Mouse (Mus musculus): ENCODE results near the gene Tra2a. TPM values are rescaled to one million over a fixed set of nuclear protein-coding genes. Genes with fewer than 3 reads are reported as not detected.

The Tra2a gene
- polyA plus RNA-seq, 1 experiment from 2014 or later = 60.1 TPM

DNA sequence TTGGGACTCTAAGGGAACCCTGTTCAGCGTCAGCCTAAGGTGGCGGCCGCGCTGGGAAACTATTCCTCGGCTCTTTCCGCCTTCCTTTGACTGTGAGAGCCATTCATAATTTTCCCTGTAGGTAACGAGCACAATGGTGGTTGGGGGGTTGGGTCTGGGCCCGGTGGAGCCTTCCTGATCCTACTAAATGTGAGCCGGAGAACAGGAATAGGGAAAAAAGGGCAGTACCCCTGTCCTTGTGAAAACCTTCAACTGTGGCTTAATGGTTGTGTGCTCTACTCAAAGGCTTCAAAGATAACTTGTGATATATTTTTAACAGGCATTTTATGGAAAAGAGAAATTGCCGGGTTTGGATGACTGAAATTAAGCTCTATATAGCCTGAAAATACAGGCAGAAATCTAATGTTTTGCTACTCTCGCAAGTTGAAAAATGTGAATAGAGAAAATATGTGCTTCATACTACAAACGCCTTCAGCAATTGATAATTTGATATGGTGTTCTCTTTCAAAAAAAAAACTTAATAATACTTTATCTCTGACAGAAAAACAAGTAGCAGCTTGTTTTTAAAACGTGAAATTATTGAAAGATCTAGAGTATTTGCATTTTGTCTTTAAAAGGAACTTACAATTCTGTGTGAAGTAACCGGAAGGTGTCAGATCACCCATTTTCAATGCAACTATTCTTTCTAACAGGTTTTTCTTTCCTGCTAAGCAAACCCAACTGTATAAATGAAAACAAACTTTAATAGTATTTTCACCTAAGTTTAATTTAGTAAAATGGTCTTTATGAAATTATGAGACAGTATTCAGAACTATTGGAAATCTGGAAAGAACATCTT is 47.9 kb downstream of the Tra2a start:
- Histone ChIP-seq H3K27ac (ENCODE audit: low read depth, low read length) (peak overlapping the region; percentile 99), H3K36me3 (ENCODE audit: control insufficient read depth, insufficient read depth, low read length) (no peaks in the 10 kb centered on the region), H3K9ac (ENCODE audit: low read depth, low read length) (peak overlapping the region; percentile 92), H3K4me2 (replicated peaks; ENCODE audit: low read depth, low read length) (peak overlapping the region; percentile 89), H3K4me3 (ENCODE audit: low read length) (peak overlapping the region; percentile 73), H3K9me3 (ENCODE audit: control insufficient read depth, low read length) (no peaks in the 10 kb centered on the region), H3K27me3 (ENCODE audit: control insufficient read depth, insufficient read depth, low read length) (0 out of 2 replicates have a peak, but pooled peaks cover 4% of the 10 kb centered on the region), H3K4me1 (ENCODE audit: control insufficient read depth, insufficient read depth, low read length) (peaks cover 17% of the 10 kb centered on the region)
- ATAC-seq (ENCODE audit: low FRiP score, low TSS enrichment) = peak; percentile 22
- whole genome bisulfite sequencing = 2% methylated on average over 14 of the region's 14 CpGs

DNA sequence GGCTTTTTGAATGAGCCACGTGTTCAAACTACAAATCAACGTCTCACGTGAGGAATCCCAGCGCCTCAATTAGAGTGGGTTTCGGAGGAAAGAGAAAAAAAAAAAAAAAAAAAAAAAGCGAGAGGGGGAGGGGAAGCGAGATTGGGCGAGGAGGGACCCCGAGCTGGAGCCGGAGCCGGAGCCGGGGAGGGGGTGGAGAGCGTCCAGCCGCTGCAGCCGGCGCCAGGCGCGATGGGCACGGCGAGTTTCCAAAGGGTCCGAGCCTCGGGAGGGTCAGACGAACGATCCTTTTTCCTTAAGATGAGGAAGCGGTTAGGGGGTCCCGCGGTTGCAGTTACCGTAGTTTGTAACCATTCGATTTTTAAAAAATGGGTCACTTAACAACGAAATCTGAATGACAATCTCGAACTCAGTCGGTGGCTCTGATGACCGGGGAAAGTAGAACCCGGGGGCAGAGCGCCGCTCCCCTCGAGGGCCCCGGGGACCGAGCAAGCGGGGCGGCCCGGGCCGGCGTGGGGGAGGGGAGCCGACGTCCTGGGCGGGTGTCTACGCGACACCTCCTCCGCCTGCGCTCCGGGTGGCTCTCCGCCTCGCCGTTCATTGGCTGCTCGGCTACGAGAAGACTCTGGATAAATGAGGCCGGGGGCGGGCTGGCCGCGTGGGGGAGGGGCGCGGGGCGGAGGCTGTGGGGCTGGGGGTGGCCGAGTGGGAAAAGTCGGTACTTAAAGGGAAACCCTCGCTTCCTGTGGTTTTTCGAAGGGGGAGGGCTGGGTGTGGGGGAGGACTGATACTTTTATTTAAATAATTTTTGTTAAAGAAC is 48.7 kb downstream of the Tra2a start, which contains the start of gene Igf2bp3:
Gene Igf2bp3 (minus strand): TSS at position 30 of the 820 bp plus-strand sequence.
- 1% methylated on average over 64 of the region's 68 CpGs for WGBS
- peak within 1 kb of the TSS; percentile 99 for H3K27ac ChIP-seq (ENCODE audit: low read depth, low read length)
- peaks cover 24% of the 10 kb centered on the region for H3K4me1 ChIP-seq (ENCODE audit: control insufficient read depth, insufficient read depth, low read length)
- peak within 1 kb of the TSS; percentile 92 for H3K9ac ChIP-seq (ENCODE audit: low read depth, low read length)
- no peaks in the 10 kb centered on the region for H3K36me3 ChIP-seq (ENCODE audit: control insufficient read depth, insufficient read depth, low read length)
- 0 out of 2 replicates have a peak, but pooled peaks cover 4% of the 10 kb centered on the region for H3K27me3 ChIP-seq (ENCODE audit: control insufficient read depth, insufficient read depth, low read length)
- H3K4me2 ChIP-seq (replicated peaks; ENCODE audit: low read depth, low read length) = peak within 1 kb of the TSS; percentile 89
- peak; percentile 83 for ATAC-seq (ENCODE audit: low FRiP score, low TSS enrichment)
- H3K9me3 ChIP-seq (ENCODE audit: control insufficient read depth, low read length) = no peaks in the 10 kb centered on the region
- H3K4me3 ChIP-seq (ENCODE audit: low read length) = peak within 1 kb of the TSS; percentile 73

DNA sequence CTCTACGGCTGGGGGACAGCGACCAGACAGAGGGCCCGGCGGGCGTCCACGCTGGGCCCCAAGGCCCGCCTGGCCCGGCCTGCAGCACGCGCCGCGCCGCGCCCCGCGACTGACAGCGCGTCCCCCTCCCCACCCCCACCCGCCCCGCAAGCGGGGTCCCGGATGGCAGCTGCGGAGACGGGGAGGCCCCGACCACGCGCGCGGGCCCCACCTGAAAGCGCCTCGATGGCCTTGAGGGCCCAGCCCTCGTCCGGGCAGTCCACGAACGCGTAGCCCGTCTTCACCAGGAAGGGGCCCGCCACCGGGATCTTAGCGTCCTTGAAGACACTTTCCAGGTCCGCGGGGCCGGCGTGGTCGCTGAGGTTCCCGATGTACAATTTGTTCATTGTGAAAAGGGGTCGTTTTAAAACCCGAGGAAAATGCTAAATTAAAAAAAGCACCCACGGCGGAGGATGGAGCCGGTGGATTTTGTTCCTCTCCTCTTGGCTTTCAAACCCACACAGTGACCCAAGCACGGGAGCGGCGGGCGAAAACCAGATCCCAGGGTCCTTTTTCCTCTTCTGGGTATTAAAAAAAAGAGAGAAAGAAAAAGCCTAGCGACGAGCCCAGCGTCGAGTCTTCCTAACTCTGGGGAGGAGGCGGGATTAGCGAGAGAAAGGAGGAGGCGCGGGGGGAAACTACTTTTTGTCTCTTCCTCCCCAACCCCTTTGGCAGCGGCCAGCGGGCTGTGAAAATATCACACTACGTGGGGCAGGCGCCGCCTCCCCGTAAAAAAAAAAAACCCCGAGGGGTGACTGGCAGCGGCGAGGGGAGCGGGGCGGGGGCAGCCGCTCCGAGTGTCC is 49.5 kb downstream of the Tra2a start:
- under 1% methylated on average over 68 of the region's 76 CpGs for WGBS
- H3K36me3 ChIP-seq (ENCODE audit: control insufficient read depth, insufficient read depth, low read length) = no peaks in the 10 kb centered on the region
- H3K4me1 ChIP-seq (ENCODE audit: control insufficient read depth, insufficient read depth, low read length) = peaks cover 32% of the 10 kb centered on the region
- H3K27ac ChIP-seq (ENCODE audit: low read depth, low read length) = peak overlapping the region; percentile 99
- H3K4me3 ChIP-seq (ENCODE audit: low read length) = peak overlapping the region; percentile 73
- H3K27me3 ChIP-seq (ENCODE audit: control insufficient read depth, insufficient read depth, low read length) = no peaks in the 10 kb centered on the region
- no peak; the same call in 1 of the 2 replicates for ATAC-seq (ENCODE audit: low FRiP score, low TSS enrichment)
- peak overlapping the region; percentile 89 for H3K4me2 ChIP-seq (replicated peaks; ENCODE audit: low read depth, low read length)
- H3K9ac ChIP-seq (ENCODE audit: low read depth, low read length) = peak overlapping the region; percentile 92
- no peaks in the 10 kb centered on the region for H3K9me3 ChIP-seq (ENCODE audit: control insufficient read depth, low read length)

GRCm38 (mm10) chr6:49213581-49214085 is 50.2 kb downstream of the Tra2a start:
- Histone ChIP-seq H3K27me3 (ENCODE audit: control insufficient read depth, insufficient read depth, low read length) (no peaks in the 10 kb centered on the region), H3K9ac (ENCODE audit: low read depth, low read length) (peak overlapping the region; percentile 92), H3K36me3 (ENCODE audit: control insufficient read depth, insufficient read depth, low read length) (peaks cover 3% of the 10 kb centered on the region; the same call in 1 of the 2 replicates), H3K4me1 (ENCODE audit: control insufficient read depth, insufficient read depth, low read length) (peaks cover 36% of the 10 kb centered on the region), H3K9me3 (ENCODE audit: control insufficient read depth, low read length) (no peaks in the 10 kb centered on the region), H3K4me3 (ENCODE audit: low read length) (peak overlapping the region; percentile 73), H3K4me2 (replicated peaks; ENCODE audit: low read depth, low read length) (peak overlapping the region; percentile 89), H3K27ac (ENCODE audit: low read depth, low read length) (peak overlapping the region; percentile 99)
- under 1% methylated on average over 40 of the region's 50 CpGs for WGBS
- ATAC-seq (ENCODE audit: low FRiP score, low TSS enrichment) = no peak; the same call in 1 of the 2 replicates

DNA sequence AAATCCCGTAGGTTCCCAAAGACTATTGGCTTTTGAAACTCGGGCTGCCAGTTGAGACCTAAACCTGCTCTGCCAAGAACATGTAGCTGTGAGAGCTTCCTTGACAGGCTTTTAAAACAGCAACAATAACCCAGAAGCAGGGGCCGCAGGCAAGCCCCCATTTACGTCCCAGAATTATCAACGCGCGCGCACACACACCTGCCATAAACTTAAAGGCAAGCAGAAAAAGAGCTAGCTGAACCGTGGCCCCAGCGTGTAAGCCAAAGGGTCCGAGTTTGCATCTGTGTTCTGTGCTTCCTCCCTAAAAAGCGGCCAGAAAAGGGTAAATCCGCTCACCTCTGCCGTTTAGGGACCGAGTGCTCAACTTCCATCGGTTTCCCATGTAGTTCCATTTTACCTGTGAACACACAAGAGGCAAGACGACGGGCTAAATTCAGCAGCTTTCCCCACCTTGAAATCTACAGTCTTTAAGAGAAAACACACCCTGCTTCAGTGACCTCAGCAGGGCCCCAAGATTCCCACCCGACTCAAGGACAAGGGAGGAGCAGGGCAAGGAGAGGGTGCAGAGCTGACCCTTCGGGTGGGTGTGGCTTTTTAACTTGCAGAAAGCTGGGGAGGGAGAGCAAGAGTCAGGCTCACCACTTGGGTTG is 50.8 kb downstream of the Tra2a start:
- no peak for ATAC-seq (ENCODE audit: low FRiP score, low TSS enrichment)
- Histone ChIP-seq H3K9ac (ENCODE audit: low read depth, low read length) (peak overlapping the region; percentile 92), H3K9me3 (ENCODE audit: control insufficient read depth, low read length) (no peaks in the 10 kb centered on the region), H3K27me3 (ENCODE audit: control insufficient read depth, insufficient read depth, low read length) (no peaks in the 10 kb centered on the region), H3K36me3 (ENCODE audit: control insufficient read depth, insufficient read depth, low read length) (peaks cover 7% of the 10 kb centered on the region; the same call in 1 of the 2 replicates), H3K27ac (ENCODE audit: low read depth, low read length) (peak overlapping the region; percentile 99), H3K4me2 (replicated peaks; ENCODE audit: low read depth, low read length) (peak overlapping the region; percentile 89), H3K4me3 (ENCODE audit: low read length) (peak overlapping the region; percentile 73), H3K4me1 (ENCODE audit: control insufficient read depth, insufficient read depth, low read length) (peaks cover 40% of the 10 kb centered on the region)
- WGBS = 2% methylated on average over 20 of the region's 20 CpGs

DNA sequence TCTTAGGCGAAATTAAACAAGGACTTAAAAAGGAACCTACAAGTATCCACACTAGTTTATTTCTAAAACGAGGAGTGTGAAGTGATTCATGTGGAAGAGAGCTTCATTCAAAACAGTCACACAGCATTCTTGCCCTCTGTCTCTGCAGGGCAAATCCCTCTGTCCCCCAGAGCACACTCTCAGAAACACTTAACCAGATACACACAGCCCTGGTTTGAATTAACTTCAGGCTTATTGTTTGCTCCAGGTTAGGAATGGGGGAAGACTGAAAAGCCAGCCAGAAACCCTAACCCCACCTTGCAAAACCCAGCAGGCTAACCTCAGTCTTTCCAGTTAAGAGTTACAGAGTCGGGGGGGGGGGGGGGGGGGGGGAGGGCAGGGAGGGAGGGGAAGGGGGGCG is 51.7 kb downstream of the Tra2a start:
- Histone ChIP-seq H3K4me3 (ENCODE audit: low read length) (peak overlapping the region; percentile 73), H3K27me3 (ENCODE audit: control insufficient read depth, insufficient read depth, low read length) (no peaks in the 10 kb centered on the region), H3K36me3 (ENCODE audit: control insufficient read depth, insufficient read depth, low read length) (peaks cover 9% of the 10 kb centered on the region; the same call in 1 of the 2 replicates), H3K9ac (ENCODE audit: low read depth, low read length) (no peak overlapping the region), H3K4me2 (replicated peaks; ENCODE audit: low read depth, low read length) (peak overlapping the region; percentile 89), H3K27ac (ENCODE audit: low read depth, low read length) (no peak overlapping the region), H3K9me3 (ENCODE audit: control insufficient read depth, low read length) (no peaks in the 10 kb centered on the region), H3K4me1 (ENCODE audit: control insufficient read depth, insufficient read depth, low read length) (peaks cover 40% of the 10 kb centered on the region)
- 30% methylated on average over 3 of the region's 4 CpGs for WGBS
- no peak for ATAC-seq (ENCODE audit: low FRiP score, low TSS enrichment)

- peak overlapping the region; percentile 24 for H3K4me2 ChIP-seq (replicated peaks; ENCODE audit: low read depth, low read length)
- no peak overlapping the region for H3K9ac ChIP-seq (ENCODE audit: low read depth, low read length)
- H3K27ac ChIP-seq (ENCODE audit: low read depth, low read length) = no peak overlapping the region
- peaks cover 13% of the 10 kb centered on the region; the same call in 1 of the 2 replicates for H3K36me3 ChIP-seq (ENCODE audit: control insufficient read depth, insufficient read depth, low read length)
- 28% methylated on average over 5 of the region's 5 CpGs for WGBS
- no peak for ATAC-seq (ENCODE audit: low FRiP score, low TSS enrichment)
- H3K4me3 ChIP-seq (ENCODE audit: low read length) = no peak overlapping the region
- peaks cover 40% of the 10 kb centered on the region for H3K4me1 ChIP-seq (ENCODE audit: control insufficient read depth, insufficient read depth, low read length)
- H3K9me3 ChIP-seq (ENCODE audit: control insufficient read depth, low read length) = no peaks in the 10 kb centered on the region
- H3K27me3 ChIP-seq (ENCODE audit: control insufficient read depth, insufficient read depth, low read length) = no peaks in the 10 kb centered on the region
These were observed 52.2 kb downstream of the Tra2a start for GRCm38 (mm10) chr6:49211596-49211995.

All from kidney, embryonic 14.5 days (tissue).